Mouse (Mus musculus): ENCODE measurements around the gene Pde10a.

GRCm38 (mm10) chr17:8777710-8778109 lies 252.5 kb downstream of the Pde10a start:
- TF ChIP-seq CTCF (conservative IDR thresholded peaks at IDR 0.05; ENCODE audit: low read length) (no peak), POU5F1 (IDR thresholded peaks at IDR 0.05; ENCODE audit: borderline replicate concordance, low read length) (no peak)
